Mouse (Mus musculus) WW6 (cell line): ENCODE measurements around the gene Ntf5.

Experiments used
- DNase-seq: peaks from one replicate; pipeline ENCODE4 v3.0.0-alpha.2; 2013; ENCODE audit warnings: low read depth, low spot score

Ntf5 gene

DNA sequence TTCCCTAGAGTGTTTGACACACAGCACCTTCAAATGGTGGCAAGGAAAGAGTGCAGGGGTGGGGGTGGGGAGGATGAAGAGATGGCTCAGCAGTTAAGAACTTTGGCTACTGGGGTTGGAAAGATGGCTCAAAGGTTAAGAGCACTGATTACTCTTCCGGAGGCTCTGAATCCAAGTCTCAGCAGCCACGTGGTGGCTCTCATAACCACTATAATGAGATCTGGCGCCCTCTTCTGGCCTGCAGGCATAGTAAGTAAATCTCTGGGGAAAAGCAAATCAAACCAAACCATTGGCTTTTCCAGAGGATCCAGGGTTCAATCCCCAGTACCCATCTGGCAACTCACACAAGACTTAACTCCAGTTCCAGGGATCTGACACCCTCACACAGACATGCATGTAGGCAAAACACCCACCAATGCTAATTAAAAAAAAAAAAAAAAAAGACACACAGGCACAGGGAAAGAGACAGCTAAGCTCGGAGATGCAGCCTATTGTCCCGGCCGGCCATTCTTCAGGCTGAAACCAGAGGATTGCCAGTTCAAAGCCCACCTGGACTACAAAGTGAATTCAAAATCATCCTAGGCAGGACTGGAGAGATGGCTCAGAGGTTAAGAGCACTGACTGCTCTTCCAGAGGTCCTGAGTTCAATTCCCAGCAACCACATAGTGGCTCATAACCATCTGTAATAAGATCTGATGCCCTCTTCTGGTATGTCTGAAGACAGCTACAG, 9.8 kb upstream of the Ntf5 start:
- peak; percentile 71 for DNase-seq

GRCm38 (mm10) chr7:45405091-45406075, 8.1 kb upstream of the Ntf5 start, which contains the start of gene Kcna7:
TSS of gene Kcna7 (plus strand) at chr7:45405653.
- DNase-seq, result no peak

DNA sequence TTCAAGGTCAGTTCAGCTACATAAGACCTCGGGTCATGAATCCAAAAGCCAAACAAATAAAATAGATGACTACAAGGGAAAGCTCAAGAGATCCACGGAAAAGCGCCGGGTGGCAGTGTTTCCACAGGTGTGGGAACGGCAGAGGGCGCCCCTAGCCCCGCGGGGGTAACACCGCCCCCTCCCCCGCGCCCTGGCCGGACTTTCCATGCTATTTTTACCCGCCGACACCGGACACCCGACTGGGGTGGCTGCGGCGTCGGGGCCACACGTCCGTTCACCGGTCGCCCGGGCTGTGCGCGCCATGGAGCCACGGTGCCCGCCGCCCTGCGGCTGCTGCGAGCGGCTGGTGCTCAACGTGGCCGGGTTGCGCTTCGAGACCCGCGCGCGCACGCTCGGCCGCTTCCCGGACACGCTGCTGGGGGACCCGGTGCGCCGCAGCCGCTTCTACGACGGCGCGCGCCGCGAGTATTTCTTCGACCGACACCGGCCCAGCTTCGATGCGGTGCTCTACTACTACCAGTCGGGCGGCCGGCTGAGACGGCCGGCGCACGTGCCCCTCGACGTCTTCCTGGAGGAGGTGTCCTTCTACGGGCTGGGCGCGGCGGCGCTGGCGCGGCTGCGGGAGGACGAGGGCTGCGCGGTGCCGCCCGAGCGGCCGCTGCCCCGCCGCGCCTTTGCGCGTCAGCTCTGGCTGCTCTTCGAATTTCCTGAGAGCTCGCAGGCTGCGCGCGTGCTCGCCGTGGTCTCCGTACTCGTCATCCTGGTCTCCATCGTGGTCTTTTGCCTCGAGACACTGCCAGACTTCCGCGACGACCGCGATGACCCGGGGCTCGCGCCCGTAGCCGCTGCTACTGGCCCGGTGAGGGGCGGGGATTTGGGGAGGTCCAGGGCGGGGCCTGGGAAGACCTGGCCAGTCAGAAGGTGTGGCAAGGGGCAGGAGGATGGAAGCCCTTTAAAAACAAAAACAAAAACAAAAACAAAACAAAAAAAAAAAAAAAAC, 7.0 kb upstream of the Ntf5 start:
- no peak for DNase-seq

DNA sequence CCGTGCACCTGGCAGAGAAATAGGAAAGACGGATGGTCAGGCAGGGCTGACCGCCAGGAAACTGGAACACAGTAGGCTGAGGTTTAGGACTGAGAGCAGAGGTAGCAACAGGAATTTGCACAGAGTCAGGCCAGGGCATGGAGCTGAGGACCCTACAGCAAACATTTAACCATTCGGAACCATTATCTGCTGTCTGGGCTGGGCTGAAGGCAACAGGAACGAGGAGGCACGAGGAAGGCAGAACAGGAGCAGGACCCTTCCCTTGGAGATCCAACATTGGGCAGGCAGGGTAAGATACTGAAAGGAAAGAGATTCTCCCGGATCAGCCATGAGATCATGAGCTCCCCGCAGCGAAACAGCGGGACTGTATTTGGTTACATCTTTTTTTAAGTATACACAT, 5.7 kb upstream of the Ntf5 start:
- DNase-seq, result no peak

- no peak for DNase-seq
Observed at GRCm38 (mm10) chr7:45408351-45408750, 5.1 kb upstream of the Ntf5 start.

DNA sequence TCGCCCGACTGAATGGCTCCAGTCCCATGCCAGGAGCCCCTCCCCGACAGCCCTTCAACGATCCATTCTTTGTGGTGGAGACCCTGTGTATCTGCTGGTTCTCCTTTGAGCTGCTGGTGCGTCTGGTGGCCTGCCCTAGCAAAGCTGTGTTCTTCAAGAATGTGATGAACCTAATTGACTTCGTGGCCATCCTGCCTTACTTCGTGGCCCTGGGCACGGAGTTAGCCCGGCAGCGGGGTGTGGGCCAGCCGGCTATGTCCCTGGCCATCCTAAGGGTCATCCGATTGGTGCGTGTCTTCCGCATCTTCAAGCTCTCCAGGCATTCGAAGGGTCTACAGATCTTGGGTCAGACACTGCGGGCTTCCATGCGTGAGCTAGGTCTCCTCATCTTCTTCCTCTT, 4.5 kb upstream of the Ntf5 start:
- DNase-seq, result no peak

DNA sequence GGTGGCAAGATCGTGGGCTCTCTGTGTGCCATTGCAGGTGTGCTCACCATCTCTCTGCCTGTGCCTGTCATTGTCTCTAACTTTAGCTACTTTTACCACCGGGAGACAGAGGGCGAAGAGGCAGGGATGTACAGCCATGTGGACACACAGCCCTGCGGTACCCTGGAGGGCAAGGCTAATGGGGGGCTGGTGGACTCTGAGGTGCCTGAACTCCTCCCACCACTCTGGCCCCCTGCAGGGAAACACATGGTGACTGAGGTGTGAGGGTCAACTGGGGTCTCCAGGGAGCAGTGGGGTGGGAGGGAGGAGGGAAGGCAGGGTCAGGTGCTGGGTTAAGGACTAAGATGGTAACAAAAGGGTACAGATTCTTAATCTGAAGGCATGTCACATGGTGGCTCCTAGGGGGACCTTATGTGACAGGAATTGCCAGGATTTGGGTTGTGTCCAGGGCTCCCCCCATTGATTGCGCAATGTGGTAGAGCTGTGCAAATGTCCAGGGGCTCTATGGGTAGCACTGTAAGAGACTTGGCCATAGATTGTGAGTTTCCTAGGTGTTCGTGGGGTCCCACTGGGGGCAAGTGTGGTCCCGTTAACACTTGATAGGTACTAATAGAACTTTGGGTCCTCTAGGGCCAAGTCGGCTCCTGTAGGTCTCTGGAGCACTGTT, 3.9 kb upstream of the Ntf5 start:
- DNase-seq, result no peak

DNA sequence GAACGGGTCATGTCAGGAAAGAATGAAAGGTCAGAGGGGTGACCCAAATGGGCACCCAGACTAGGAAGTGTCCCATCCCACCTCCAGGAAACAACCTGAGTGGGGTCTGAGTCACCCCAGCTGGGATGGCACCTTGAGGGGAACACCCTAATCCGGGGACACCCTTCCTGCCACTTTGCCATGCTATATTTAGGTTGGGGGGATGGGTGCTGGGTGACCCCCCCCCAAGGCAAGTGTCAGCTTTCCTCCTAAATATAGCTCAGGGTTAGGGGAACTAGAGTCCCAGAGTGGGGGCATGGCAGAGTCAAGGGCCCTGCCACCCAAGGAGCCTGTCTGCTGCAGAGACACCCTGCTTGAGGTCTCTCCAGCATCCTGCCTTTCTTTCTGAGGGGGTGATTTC, 1.1 kb upstream of the Ntf5 start:
- DNase-seq, result no peak

DNA sequence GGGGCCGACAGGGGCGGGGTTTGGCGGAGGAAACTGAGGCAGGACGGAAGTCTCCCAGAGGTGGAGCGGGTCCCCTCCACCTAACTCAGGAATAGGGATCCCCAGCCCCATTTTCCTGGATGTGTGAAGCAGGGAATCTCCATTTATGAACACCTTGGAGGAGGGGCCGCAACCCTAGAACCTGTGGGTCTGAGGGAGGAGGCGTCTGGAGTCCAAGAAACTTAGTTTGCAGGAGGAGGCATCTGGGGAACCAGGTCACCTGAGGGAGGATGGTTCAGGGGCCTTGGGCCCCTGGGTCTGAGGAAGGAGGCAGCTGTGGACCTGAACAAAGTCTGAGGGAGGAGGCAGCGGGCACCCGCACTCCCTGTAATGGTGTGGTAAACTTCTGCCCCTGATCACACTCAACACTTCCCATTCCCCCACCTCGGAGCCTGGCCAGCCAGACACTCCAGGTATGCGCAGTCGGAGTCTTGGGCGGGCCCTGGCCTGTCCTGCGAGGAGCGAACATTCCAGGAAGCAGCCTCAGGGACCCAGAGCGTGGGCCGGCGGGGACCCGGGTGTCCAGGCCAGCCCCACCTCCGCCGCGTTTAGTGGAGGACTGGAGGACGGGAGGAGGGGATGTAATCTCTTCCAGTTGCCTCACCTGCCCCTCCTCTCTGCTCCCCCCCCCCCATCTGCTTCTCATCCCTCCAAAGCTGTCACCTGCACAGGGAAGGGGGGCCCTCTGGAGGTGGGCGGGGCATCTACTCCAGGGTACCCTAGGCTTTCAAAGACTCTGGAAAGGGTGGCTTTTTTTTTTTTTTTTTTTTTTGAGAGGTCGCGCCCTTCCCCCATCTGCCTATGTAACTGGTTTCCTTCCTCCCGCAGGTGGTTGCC, 607 bp downstream of the Ntf5 start:
- DNase-seq, result no peak

DNA sequence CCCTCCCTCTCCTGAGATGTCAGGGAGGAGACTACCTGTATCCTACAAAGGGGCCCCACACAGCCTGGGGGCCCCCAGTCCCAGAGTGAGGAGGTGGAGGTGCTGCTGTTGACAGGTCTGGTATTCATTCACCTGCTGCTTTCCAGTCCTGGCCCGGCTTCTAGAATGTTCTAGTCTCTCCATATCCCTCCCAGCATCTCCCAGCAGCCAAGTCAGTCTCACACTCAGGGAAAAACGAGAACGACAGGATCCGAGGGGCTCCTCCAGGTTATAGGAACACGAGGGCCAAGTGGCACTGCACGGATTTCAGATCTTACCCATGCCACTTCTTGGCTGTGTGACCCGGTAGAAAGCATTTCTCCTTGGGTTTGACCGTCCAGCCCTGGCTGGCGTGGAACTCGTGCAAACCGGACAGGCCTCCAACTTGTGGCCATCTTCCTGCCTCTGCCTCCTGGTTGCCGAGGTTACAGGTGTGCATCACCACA, 1.3 kb downstream of the Ntf5 start:
- DNase-seq, result no peak

GRCm38 (mm10) chr7:45415636-45416035, 2.1 kb downstream of the Ntf5 start:
- DNase-seq, result no peak

DNA sequence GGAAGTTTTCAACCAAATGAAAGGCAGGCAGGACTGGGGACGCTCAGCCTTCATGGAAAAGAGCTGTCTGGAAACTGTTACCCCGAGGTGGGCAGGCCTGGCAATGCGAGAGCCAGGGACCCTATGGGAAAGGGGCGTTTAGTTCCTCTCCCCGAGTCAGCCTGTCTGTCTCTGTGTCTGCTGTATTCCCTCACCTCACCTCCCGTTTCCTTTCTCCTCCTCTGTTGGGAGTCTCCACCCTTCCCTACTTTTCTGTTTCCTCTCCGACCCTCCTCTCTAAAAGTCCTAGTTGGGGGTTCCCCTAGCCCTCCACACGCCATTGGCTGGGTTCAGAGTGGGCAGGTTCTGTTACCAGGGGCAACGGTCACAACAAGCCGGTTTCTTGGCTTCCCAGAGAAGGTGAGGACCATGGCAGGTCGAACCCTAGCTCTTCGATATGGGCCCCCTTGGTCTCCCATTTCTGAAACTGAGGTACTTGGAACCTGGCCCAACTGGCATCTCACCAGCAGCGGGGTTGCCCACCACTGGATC, 4.5 kb downstream of the Ntf5 start:
- no peak for DNase-seq

DNA sequence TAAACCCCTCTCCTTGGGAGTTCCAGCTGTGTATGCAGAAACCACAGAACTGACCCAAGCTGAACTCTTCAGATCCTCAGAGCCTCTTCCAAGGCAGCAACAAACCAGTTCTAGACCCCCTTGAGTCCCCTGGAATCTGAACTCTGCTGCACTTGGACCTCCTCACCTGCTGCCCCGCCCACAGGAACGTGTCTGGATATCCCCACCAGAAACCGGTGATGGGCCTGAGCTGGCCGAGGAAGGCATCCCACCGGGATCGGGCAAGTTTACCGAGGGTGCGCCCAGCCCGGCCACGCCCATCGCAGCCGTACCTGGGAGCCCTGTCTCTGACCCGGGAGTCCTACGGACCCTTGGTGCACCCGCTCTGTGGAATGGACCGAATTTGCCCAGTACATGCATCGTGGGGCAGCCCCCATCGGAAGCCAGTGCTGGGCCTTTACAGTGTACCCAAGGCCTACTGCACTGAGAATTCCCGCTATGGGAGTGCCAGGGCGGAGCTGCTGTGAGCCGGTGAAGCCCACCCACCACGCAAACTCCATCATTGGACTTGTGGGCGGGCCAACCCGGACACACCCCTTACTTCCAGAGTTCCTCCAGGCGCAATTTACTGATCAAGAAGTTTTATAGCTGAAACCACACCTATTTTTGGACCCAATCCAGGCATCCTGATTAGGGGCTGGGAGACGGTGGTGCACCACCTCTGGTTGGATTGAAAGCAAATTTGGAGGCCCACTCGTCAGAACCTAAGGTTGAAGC, 6.5 kb downstream of the Ntf5 start:
- no peak for DNase-seq

- DNase-seq, result no peak
Observed at GRCm38 (mm10) chr7:45420615-45420919, 7.1 kb downstream of the Ntf5 start, which contains the start of gene Lhb. TSS of gene Lhb (plus strand) at chr7:45420820.

DNA sequence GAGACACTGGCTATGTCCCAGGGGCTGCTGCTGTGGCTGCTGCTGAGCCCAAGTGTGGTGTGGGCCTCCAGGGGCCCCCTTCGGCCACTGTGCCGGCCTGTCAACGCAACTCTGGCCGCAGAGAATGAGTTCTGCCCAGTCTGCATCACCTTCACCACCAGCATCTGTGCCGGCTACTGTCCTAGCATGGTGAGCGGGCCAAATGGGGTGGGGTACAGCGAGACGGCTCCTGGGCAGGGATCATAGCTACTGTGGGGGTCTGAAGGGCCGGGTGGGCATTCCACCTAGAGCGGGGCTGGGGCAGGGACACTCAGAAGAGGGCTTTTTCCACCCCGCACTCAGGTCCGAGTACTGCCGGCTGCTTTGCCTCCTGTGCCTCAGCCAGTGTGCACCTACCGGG, 7.7 kb downstream of the Ntf5 start:
- DNase-seq, result no peak

DNA sequence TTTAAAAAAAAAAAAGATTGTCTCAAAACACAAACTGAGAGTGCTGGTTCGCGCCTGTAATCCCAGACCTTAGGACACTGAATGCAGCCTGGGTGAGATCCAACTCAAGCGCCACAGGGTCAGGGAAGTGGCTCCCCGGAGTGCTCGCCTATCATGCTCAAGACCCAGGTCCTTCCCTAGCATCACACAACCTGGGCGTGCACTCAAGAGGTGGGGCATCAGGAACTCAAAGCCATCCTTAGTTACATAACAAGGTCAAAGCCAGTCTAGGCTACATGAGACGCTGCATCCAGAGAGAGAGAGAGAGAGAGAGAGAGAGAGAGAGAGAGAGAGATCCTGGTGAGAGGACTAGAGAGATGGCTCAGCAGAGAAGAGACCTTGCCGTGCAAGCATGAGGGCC, 13.1 kb downstream of the Ntf5 start:
- no peak for DNase-seq

DNA sequence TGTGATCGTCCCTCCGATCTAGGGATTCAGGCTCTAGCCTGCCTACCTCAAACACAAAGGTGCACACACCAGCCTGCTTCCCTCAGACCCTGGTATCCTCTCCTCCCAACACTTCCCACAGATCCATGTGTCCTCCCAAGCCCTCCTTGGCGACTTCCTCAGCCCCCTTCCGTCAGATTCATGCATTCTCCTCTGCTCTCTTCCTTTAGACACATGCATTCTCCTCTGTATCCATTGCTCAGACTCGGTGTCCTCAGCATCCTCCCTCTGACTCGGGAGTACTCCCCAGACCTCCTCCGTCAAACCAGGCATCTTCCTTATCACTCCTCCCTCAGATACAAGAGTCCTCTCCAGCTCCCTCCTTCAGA, 20.3 kb downstream of the Ntf5 start:
- no peak for DNase-seq

DNA sequence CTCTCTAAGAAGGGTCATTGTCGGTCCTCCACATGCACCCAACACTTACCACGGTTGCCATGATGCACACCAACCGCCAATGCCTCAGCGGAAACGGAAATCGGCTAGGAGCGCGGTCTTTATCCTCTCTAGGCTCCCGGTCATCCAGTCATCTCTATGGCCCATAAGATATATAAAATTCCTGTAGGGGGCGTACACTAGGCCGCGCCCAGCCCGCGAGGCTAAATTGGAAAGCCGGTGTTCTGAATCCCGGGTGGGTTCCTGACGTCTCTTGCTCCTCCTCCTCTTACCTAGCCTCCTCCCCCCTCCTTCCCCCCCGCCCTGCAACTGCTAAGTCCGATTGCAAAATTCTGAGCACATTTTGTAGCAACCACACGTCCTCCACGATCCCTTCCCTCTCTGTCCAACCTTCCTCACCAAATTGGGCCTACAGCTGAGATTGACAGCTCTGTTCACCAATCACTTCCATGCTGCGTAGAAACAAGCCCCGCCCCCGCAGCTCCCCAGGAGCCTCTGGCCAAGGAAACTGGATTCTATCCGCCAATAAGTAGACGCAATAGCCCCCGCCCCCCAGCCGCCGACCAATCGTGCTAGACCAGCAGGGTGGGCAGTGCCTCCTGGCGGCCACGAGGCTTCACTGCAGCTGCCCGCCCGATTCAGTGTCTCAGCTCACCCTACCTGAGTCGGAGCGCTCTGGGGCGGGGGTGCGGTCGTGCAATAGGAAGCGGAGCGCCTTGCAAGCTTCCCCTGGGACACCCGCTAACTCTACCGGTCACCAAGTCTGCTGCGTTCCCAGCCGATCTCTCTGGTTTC, 20.9 kb downstream of the Ntf5 start, which contains the start of gene Gys1:
Gys1 (plus strand) TSS at position 642 of the 813 bp plus-strand sequence.
- peak; percentile 99 for DNase-seq
